ENCODE assay signal across 25 mouse cellular contexts in the genomic region with DNA sequence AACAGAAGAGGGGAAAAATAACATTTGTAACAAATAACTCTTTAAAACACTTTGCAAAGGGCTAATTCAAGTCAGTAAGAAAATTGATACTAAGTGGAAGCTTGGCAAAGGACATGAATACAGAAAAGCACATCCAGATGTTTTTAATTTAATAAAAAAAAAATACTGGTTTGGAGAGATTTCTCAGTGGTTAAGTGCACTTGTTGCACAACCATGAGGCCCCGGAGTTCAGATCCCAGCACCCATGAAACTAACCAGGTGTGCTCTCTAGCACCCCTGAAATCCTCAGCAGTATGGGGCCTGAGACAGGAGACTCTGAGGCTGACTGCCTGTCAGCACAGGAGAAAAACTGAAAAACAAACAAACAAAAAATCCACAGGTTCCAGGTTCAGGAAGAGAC. TPM values are rescaled to one million over a fixed set of nuclear protein-coding genes. Genes with fewer than 3 reads are reported as not detected.
A peak's percentile ranks its signal among the peaks of the same experiment; 100 is the strongest.
DNase-seq lines count a peak whose midpoint lies in the region; ATAC-seq and TF ChIP-seq lines count a peak whose summit lies in the region.
"Had no signal": no experiment of that assay in that cellular context is flagged by ENCODE, and none has a peak within 500 bp of the region (broad histone marks: within the 10 kb centered on the region; RNA-seq: fewer than 3 reads in every experiment).

No protein-coding gene starts in this region.

- 60% methylated on average over 1 of the region's 1 CpGs for WGBS in limb, embryonic 10.5 days
- 79% methylated on average over 1 of the region's 1 CpGs for WGBS in forebrain, embryonic 11.5 days
- WGBS in kidney, embryonic 14.5 days = 86% methylated on average over 1 of the region's 1 CpGs

- H3K36me3 ChIP-seq in limb, embryonic 10.5 days = no peaks in the 10 kb centered on the region
- no peaks in the 10 kb centered on the region for H3K36me3 ChIP-seq in forebrain, embryonic 11.5 days (ENCODE audit: control insufficient read depth, insufficient read depth, low read length)
- no peaks in the 10 kb centered on the region for H3K36me3 ChIP-seq in kidney, embryonic 14.5 days (ENCODE audit: control insufficient read depth, insufficient read depth, low read length)
- H3K36me3 ChIP-seq: heart, embryonic 10.5 days; heart, embryonic 13.5 days; hindbrain, embryonic 12.5 days; hindbrain, embryonic 15.5 days had no signal

- H3K4me2 ChIP-seq in forebrain, embryonic 11.5 days (ENCODE audit: low read depth, low read length, severe bottlenecking) = no peak overlapping the region
- H3K4me2 ChIP-seq in kidney, embryonic 14.5 days (replicated peaks; ENCODE audit: low read depth, low read length) = no peak overlapping the region
- H3K4me2 ChIP-seq: forebrain, embryonic 13.5 days; heart, embryonic 13.5 days; hindbrain, embryonic 12.5 days; hindbrain, embryonic 15.5 days had no signal

- no peak for DNase-seq in gastrocnemius, adult 2 months
- no peak for DNase-seq in gastrocnemius, postnatal 25 days
- DNase-seq in 3T3-L1 (ENCODE audit: low read depth, low spot score) = peak; percentile 61
- peak; percentile 60 for DNase-seq in adipocyte (ENCODE audit: low spot score)
- no peak for DNase-seq in limb, embryonic 10.5 days (ENCODE audit: low spot score)
- no peak for DNase-seq in forebrain, embryonic 11.5 days (ENCODE audit: low spot score)
- no peak for DNase-seq in kidney, adult 18-20 months
- DNase-seq: adrenal gland, postnatal 10 days; adrenal gland, postnatal 36 days; cerebellum, adult 18-20 months; cerebellum, adult 9-11 months; cerebellum, postnatal 25 days; gastrocnemius, postnatal 14 days; heart, adult 2 months; kidney, adult 11 months had no signal

- intact Hi-C loops in gastrocnemius, adult 2 months (cut with DNase I) = no loop called here

- no peak overlapping the region for H3K4me3 ChIP-seq in gastrocnemius, adult 2 months
- H3K4me3 ChIP-seq in limb, embryonic 10.5 days = no peak overlapping the region
- H3K4me3 ChIP-seq in forebrain, embryonic 11.5 days (ENCODE audit: low read depth, low read length) = no peak overlapping the region
- H3K4me3 ChIP-seq in kidney, embryonic 14.5 days (ENCODE audit: low read length) = no peak overlapping the region
- H3K4me3 ChIP-seq: erythroblast, embryonic 14.5 days; forebrain, embryonic 13.5 days; heart, adult 2 months; heart, embryonic 10.5 days; heart, embryonic 13.5 days; hindbrain, embryonic 12.5 days; hindbrain, embryonic 15.5 days had no signal

- ATAC-seq in forebrain, embryonic 11.5 days (replicated peaks; ENCODE audit: low FRiP score) = no peak
- ATAC-seq in kidney, embryonic 14.5 days (ENCODE audit: low FRiP score, low TSS enrichment) = no peak
- ATAC-seq: activated CD4-positive, CD25-positive, alpha-beta regulatory T cell, adult 4 months; CD4-positive, CD25-positive, alpha-beta regulatory T cell, adult 4 months; forebrain, embryonic 13.5 days; forebrain, embryonic 16.5 days had no signal

- no peaks in the 10 kb centered on the region for H3K9me3 ChIP-seq in limb, embryonic 10.5 days (replicated peaks)
- H3K9me3 ChIP-seq in forebrain, embryonic 11.5 days (ENCODE audit: control insufficient read depth, low read length) = no peaks in the 10 kb centered on the region
- no peaks in the 10 kb centered on the region for H3K9me3 ChIP-seq in kidney, embryonic 14.5 days (ENCODE audit: control insufficient read depth, low read length)
- H3K9me3 ChIP-seq: forebrain, embryonic 13.5 days; heart, embryonic 10.5 days; heart, embryonic 13.5 days; hindbrain, embryonic 12.5 days; hindbrain, embryonic 15.5 days had no signal

- H3K27me3 ChIP-seq in limb, embryonic 10.5 days (ENCODE audit: low read depth, poor library complexity, severe bottlenecking) = no peaks in the 10 kb centered on the region
- no peaks in the 10 kb centered on the region for H3K27me3 ChIP-seq in forebrain, embryonic 11.5 days (ENCODE audit: control insufficient read depth, insufficient read depth, low read length)
- H3K27me3 ChIP-seq in kidney, embryonic 14.5 days (ENCODE audit: control insufficient read depth, insufficient read depth, low read length) = no peaks in the 10 kb centered on the region
- H3K27me3 ChIP-seq: forebrain, embryonic 13.5 days; heart, embryonic 13.5 days; hindbrain, embryonic 12.5 days; hindbrain, embryonic 15.5 days had no signal

- H3K9ac ChIP-seq in forebrain, embryonic 11.5 days (ENCODE audit: low read length) = no peak overlapping the region
- H3K9ac ChIP-seq in kidney, embryonic 14.5 days (ENCODE audit: low read depth, low read length) = no peak overlapping the region
- H3K9ac ChIP-seq: forebrain, embryonic 13.5 days; heart, embryonic 13.5 days; hindbrain, embryonic 12.5 days; hindbrain, embryonic 15.5 days had no signal

- peak overlapping the region; percentile 58 for H3K27ac ChIP-seq in gastrocnemius, adult 2 months
- 0 out of 2 replicates have a peak overlapping the region, but pooled peaks have one; percentile 61 for H3K27ac ChIP-seq in limb, embryonic 10.5 days
- no peak overlapping the region for H3K27ac ChIP-seq in forebrain, embryonic 11.5 days (ENCODE audit: low read depth, low read length)
- no peak overlapping the region for H3K27ac ChIP-seq in kidney, embryonic 14.5 days (ENCODE audit: low read depth, low read length)
- H3K27ac ChIP-seq: forebrain, embryonic 13.5 days; heart, adult 2 months; heart, embryonic 10.5 days; heart, embryonic 13.5 days; hindbrain, embryonic 12.5 days; hindbrain, embryonic 15.5 days had no signal

- H3K4me1 ChIP-seq in limb, embryonic 10.5 days = peaks cover 26% of the 10 kb centered on the region
- no peaks in the 10 kb centered on the region for H3K4me1 ChIP-seq in forebrain, embryonic 11.5 days (replicated peaks; ENCODE audit: control insufficient read depth, insufficient read depth, low read length)
- H3K4me1 ChIP-seq in kidney, embryonic 14.5 days (ENCODE audit: control insufficient read depth, insufficient read depth, low read length) = no peaks in the 10 kb centered on the region

- TF ChIP-seq CTCF in gastrocnemius, adult 2 months (IDR thresholded peaks at IDR 0.05) = no peak

RNA-seq across cellular contexts. Expression of a gene that starts 26.6 kb away (rescaled TPM):
- 100 to 1,000 TPM; 255 to 336 TPM for total RNA-seq in gastrocnemius, adult 2 months (2021)
- 100 to 1,000 TPM; 244 to 301 TPM for total RNA-seq in gastrocnemius, postnatal 25 days (2021)
- 219 and 269 TPM in 2 replicates for polyA plus RNA-seq in limb, embryonic 10.5 days (2016; fragmentation: Nextera tagmentation; extraction: Ambion mirVana)
- polyA plus RNA-seq in forebrain, embryonic 11.5 days (2014; fragmentation: Nextera tagmentation; extraction: Ambion mirVana) = 270 and 292 TPM in 2 replicates
- 796 and 844 TPM in 2 replicates for polyA plus RNA-seq in kidney, embryonic 14.5 days (2014; fragmentation: Nextera tagmentation; extraction: Ambion mirVana)

Comparison
In these comparisons a context has a peak if more than half of its experiments do, and no peak if none do; other contexts are left out.
1. DNase-seq: peak in 3T3-L1 (single experiment) and adipocyte (single experiment); none in gastrocnemius, adult 2 months (single experiment), gastrocnemius, postnatal 25 days (single experiment), limb, embryonic 10.5 days (single experiment), forebrain, embryonic 11.5 days (single experiment) and kidney, adult 18-20 months (single experiment).
2. H3K27ac ChIP-seq: peak in gastrocnemius, adult 2 months (single experiment) and limb, embryonic 10.5 days (single experiment); none in forebrain, embryonic 11.5 days (single experiment) and kidney, embryonic 14.5 days (single experiment).